Mouse (Mus musculus) layer of hippocampus, adult 8-10 months (tissue): ENCODE measurements around the gene Herpud1. TPM values are rescaled to one million over a fixed set of nuclear protein-coding genes. Genes with fewer than 3 reads are reported as not detected.

Experiments
- DNase-seq, 2 experiments: peaks; one replicate each; pipeline ENCODE4 v3.0.0; 2022; ENCODE audit warnings: low spot score in 2 of 2
- total RNA-seq, 4 experiments: library from RNA; stranded (reverse); gene quantifications; 2 replicates each; pipeline ENCODE4 v1.2.4; 2022

The Herpud1 gene
- 10 to 100 TPM; 53.6 to 81.4 (median 65.6) TPM for total RNA-seq

DNA sequence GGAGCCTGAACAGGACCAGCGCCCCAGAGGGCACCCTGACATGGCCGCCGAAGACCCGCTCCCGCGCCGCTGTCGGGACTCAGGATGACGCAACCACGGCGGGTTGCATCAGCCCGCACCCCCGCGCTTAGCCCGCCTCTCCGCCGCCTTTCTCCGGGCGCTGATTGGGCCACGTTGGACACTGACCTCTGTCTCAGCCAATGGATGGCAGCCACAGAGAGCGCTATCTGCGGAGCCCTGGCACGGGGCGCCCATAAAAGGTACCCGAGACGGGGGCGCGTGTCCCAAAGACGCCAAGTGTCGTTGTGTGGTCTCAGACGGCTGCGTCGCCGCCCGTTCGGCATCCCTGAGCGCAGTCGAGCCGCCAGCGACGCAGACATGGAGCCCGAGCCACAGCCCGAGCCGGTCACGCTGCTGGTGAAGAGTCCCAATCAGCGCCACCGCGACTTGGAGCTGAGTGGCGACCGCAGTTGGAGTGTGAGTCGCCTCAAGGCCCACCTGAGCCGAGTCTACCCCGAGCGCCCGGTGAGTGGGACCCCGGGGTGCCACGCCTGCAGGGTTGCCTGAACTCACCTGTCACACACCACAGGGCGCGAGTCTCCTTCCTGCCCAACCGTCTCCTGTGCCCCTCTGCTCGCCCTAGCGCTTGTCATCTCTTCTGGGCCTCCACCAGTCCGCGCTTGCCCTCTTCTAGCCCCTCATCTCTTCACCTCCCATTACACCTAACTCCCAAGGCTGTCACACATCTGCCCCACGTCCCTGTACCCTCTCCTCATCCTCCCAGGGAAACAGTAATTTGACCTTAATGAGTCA is at the start of gene Herpud1:
Gene Herpud1 (plus strand): TSS at position 225 of the 813 bp plus-strand sequence.
- DNase-seq: peak; percentile 98 to 99

GRCm38 (mm10) chr8:94337559-94337958 is 48.7 kb upstream of the Herpud1 start:
- DNase-seq: no peak

GRCm38 (mm10) chr8:94340796-94341195 is 45.4 kb upstream of the Herpud1 start:
- DNase-seq: no peak

- DNase-seq: no peak
Observed at GRCm38 (mm10) chr8:94342691-94343090, 43.5 kb upstream of the Herpud1 start.

DNA sequence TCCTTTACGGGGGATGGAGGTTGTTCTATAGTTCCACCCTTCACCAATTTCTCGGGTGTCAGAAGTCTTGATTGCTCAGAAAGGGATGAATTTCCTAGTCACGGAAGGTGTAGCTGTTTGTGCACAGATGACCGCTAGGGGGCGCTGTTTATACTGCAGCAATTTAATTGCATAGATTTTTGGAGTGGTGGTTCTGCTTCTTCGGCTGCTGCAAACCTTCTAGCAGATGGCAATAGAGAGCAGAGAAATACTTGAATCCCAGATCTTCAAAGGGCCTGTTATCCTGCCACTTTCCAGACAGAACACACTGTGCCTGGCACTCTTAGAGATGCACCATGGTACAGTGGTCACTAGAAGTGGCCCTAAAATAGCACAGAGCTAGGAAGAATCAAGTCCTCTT is 42.9 kb upstream of the Herpud1 start:
- DNase-seq: peak; percentile 67 to 91

- no peak for DNase-seq
Observed at GRCm38 (mm10) chr8:94343778-94344320, 42.4 kb upstream of the Herpud1 start.

DNA sequence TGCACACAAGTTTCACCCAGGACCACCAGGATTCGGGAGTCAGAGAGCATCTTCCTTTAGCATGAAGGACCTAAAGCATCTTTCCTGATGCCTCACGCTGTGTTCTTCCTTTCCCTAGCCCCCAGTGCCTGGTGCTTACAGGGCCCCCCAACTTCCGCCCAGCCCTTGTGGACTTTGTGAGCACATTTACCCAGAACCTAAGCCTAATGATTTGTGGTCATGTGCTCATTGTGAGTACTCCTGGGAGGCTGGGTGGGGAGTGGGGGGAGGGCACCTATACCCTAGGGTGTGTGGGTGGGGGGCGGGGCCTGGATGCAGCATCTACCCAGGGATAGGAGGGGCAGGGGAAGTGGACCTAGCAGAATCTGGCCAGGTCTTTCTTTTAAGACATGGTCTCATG is 40.6 kb upstream of the Herpud1 start:
- DNase-seq: no peak

GRCm38 (mm10) chr8:94346264-94346663 is 40.0 kb upstream of the Herpud1 start:
- DNase-seq: no peak

DNA sequence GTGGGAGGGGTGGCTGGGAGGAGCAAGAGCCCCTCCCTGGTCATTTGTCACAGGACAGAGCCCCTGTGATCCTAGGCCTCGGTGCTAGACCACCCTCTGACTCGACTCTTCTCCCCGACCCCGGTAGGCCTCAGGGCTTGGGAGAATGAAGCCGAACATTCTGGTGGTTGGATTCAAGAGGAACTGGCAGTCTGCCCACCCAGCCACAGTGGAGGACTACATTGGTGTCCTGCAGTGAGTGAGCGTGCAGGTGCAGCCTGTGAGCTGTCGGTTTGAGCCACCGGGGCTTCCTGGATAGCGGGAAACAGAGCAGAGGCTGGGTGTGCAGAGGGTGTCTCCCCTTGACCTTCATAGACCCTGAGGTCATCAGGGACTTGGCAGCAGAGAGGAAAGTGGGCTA is 37.8 kb upstream of the Herpud1 start:
- DNase-seq: no peak

DNA sequence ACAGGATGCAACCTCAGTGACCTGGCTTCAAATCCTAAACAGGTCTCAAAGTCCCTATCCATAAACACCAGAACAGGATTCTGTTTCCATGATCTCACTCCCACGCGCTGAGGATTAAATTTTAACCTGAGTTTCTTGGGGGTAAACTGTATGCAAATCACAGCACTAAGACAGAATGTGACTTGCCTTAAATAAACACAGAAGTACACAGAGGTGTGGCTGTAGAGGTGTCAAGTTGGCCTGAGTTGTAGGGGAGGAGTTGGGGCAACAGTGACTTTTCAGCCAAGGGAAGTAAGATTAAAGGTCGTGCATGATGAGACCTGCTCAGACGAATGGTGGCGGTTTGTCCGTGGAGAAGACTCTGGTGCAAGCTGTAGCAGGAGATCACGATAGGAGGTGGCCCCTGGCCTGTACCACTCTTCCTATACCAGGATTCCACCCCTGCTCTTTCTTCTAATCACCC is 32.1 kb upstream of the Herpud1 start:
- no peak for DNase-seq

GRCm38 (mm10) chr8:94354571-94354970 is 31.7 kb upstream of the Herpud1 start:
- DNase-seq: no peak

- DNase-seq: no peak
Observed at GRCm38 (mm10) chr8:94357220-94357619, 29.0 kb upstream of the Herpud1 start.

GRCm38 (mm10) chr8:94358541-94358940 is 27.7 kb upstream of the Herpud1 start:
- peak; percentile 32 to 68 for DNase-seq

DNA sequence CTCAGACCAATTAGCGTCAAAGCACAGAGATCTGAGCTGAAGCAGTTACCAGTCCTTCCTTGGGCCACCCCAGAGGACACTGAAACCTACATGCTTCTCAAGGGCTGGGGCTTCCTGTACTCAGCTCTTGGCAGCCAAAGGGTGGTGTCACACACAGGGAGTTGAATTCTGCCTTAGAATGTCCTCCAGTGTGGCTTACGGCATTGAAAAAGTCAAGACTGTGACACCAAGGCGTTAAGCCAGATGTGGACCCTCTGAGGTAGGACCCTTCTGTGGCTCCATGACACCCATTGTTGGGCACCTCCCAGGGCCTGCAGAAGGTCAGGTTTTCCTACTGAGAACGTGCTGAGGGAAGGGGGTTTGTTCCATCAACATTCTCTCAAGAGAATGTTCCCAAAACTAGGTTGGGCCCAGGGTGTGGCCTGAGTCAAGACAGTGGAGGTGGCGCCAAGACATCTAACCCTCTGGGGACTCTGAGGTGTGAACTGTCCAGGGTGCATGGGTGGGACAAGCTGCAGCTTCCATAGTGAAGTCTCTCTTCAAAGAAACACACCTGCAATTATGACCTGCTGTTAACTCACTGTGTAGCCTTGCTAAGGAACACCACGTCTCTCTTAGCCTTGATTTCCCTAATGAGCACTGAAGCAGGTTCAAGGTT is 24.3 kb upstream of the Herpud1 start:
- no peak for DNase-seq

GRCm38 (mm10) chr8:94362607-94363239 is 23.5 kb upstream of the Herpud1 start:
- no peak for DNase-seq

- no peak for DNase-seq
Observed at GRCm38 (mm10) chr8:94363288-94363688, 22.9 kb upstream of the Herpud1 start.

- DNase-seq: no peak
Observed at GRCm38 (mm10) chr8:94363906-94364305, 22.3 kb upstream of the Herpud1 start.

DNA sequence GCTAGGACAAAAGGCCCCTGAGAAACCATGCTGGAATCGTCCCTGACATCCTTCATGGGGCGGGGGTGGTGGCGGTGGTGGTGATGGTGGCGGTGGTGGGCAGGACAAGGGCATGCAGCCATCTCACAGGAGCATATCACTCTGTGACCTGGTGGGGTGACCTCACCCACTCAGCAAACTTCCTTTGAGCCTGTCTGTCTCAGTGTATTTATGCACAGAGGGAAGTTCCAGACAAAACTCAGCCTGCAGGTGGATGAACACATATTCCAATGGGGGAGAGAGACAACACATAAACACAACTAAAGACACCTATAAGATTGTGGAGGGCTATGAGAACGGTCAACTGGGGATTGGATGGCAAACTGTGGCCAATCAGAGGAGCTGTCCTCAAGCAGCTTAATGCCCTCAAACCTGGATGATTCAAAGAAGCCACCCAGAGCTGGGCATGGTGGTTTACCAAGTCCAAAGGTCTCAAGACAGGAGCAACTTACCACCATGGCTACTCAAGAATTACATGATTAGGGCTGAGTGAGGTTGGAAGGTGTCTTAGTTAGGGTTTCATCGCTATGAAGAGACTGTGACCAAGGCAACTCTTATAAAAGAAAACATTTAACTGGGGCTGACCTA is 21.4 kb upstream of the Herpud1 start:
- no peak for DNase-seq

DNA sequence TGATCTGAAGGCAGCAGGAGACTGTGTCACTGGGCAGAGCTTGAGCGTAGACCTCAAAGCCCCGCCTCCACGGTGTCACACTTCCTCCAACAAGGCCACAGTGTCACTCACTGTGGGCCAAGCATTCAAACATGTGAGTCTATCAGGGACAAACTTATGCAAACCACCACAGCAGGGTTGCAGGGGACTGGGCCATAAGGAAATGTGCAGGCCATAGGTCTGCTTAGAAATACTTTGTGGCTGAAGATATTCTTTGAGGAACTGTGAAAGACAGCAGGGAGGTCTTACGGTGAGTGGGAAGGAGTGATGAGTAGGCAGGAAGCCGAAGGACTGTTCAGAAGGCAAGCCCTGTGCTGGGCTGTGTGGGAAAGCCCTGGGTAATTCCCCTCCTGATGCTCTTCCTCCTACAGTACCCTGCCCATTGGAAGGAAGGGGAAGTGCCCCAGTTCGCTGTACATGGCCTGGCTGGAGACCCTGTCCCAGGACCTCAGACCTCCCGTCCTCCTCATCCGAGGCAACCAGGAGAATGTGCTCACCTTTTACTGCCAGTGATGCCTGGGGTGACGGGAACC is 20.7 kb upstream of the Herpud1 start:
- no peak for DNase-seq

DNA sequence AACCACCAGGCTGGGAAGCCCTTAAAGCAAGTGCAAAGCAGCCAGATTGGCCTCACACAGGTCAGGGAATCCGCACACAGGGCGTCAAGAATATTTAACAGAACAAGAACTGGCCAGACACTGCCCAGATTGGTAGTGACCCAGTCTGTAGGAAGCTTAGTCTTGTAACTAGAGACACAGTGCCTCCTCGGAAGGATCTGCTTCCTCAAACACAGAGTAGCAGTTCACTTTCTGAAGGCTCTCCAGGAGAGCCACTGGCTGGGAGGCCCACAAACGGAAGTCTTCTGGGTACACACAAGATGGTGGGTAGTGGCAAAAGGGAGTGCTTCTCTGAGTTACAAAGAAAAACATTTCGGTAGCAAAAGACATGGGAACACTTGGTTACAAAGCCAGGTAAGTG is 15.4 kb upstream of the Herpud1 start:
- no peak for DNase-seq

GRCm38 (mm10) chr8:94372955-94373599 is 13.2 kb upstream of the Herpud1 start:
- no peak for DNase-seq
